Mouse (Mus musculus): ENCODE data around the gene Gm37419. TPM values are rescaled to one million over a fixed set of nuclear protein-coding genes. Genes with fewer than 3 reads are reported as not detected.

Gm37419 gene
- polyA plus RNA-seq, 1 experiment from 2014 or later = not detected

GRCm38 (mm10) chr16:24009891-24010290, 21.6 kb downstream of the Gm37419 start:
- Histone ChIP-seq H3K27ac (no peak overlapping the region), H3K27me3 (no peaks in the 10 kb centered on the region), H3K4me3 (no peak overlapping the region), H3K4me1 (no peaks in the 10 kb centered on the region), H3K9me3 (no peaks in the 10 kb centered on the region), H3K9ac (no peak overlapping the region), H3K36me3 (no peaks in the 10 kb centered on the region), H3K4me2 (no peak overlapping the region)
- ATAC-seq (ENCODE audit: insufficient number of reproducible peaks, insufficient read depth, low FRiP score, low TSS enrichment, low read depth) = no peak
- WGBS = 91% methylated on average over 2 of the region's 2 CpGs

GRCm38 (mm10) chr16:24011306-24011705, 23.0 kb downstream of the Gm37419 start:
- Histone ChIP-seq H3K4me2 (no peak overlapping the region), H3K4me1 (no peaks in the 10 kb centered on the region), H3K9me3 (no peaks in the 10 kb centered on the region), H3K9ac (no peak overlapping the region), H3K27ac (no peak overlapping the region), H3K4me3 (no peak overlapping the region), H3K27me3 (no peaks in the 10 kb centered on the region), H3K36me3 (no peaks in the 10 kb centered on the region)
- ATAC-seq (ENCODE audit: insufficient number of reproducible peaks, insufficient read depth, low FRiP score, low TSS enrichment, low read depth) = no peak
- WGBS = 84% methylated on average over 3 of the region's 3 CpGs

- Histone ChIP-seq H3K27me3 (no peaks in the 10 kb centered on the region), H3K9me3 (no peaks in the 10 kb centered on the region), H3K9ac (no peak overlapping the region), H3K27ac (no peak overlapping the region), H3K4me3 (no peak overlapping the region), H3K36me3 (no peaks in the 10 kb centered on the region), H3K4me1 (no peaks in the 10 kb centered on the region), H3K4me2 (no peak overlapping the region)
- WGBS = 54% methylated on average over 3 of the region's 3 CpGs
- ATAC-seq (ENCODE audit: insufficient number of reproducible peaks, insufficient read depth, low FRiP score, low TSS enrichment, low read depth) = no peak
These were observed 23.8 kb downstream of the Gm37419 start for GRCm38 (mm10) chr16:24012066-24012465.

- no peaks in the 10 kb centered on the region for H3K9me3 ChIP-seq
- no peaks in the 10 kb centered on the region for H3K36me3 ChIP-seq
- no peak overlapping the region for H3K4me3 ChIP-seq
- H3K27me3 ChIP-seq = no peaks in the 10 kb centered on the region
- ATAC-seq (ENCODE audit: insufficient number of reproducible peaks, insufficient read depth, low FRiP score, low TSS enrichment, low read depth) = no peak
- no peak overlapping the region for H3K9ac ChIP-seq
- WGBS = 81% methylated on average over 3 of the region's 3 CpGs
- no peaks in the 10 kb centered on the region for H3K4me1 ChIP-seq
- H3K4me2 ChIP-seq = no peak overlapping the region
- no peak overlapping the region for H3K27ac ChIP-seq
These were observed 26.1 kb downstream of the Gm37419 start for GRCm38 (mm10) chr16:24014378-24014777.

- Histone ChIP-seq H3K9ac (no peak overlapping the region), H3K4me2 (no peak overlapping the region), H3K9me3 (no peaks in the 10 kb centered on the region), H3K27ac (no peak overlapping the region), H3K36me3 (no peaks in the 10 kb centered on the region), H3K4me1 (no peaks in the 10 kb centered on the region), H3K27me3 (no peaks in the 10 kb centered on the region), H3K4me3 (no peak overlapping the region)
- ATAC-seq (ENCODE audit: insufficient number of reproducible peaks, insufficient read depth, low FRiP score, low TSS enrichment, low read depth) = no peak
- 58% methylated on average over 6 of the region's 6 CpGs for WGBS
These were observed 28.0 kb downstream of the Gm37419 start for GRCm38 (mm10) chr16:24016273-24016672.

- H3K27ac ChIP-seq = no peak overlapping the region
- no peaks in the 10 kb centered on the region for H3K36me3 ChIP-seq
- WGBS = 72% methylated on average over 5 of the region's 5 CpGs
- H3K4me3 ChIP-seq = no peak overlapping the region
- no peaks in the 10 kb centered on the region for H3K4me1 ChIP-seq
- H3K4me2 ChIP-seq = no peak overlapping the region
- H3K27me3 ChIP-seq = no peaks in the 10 kb centered on the region
- ATAC-seq (ENCODE audit: insufficient number of reproducible peaks, insufficient read depth, low FRiP score, low TSS enrichment, low read depth) = no peak
- no peaks in the 10 kb centered on the region for H3K9me3 ChIP-seq
- no peak overlapping the region for H3K9ac ChIP-seq
These were observed 28.5 kb downstream of the Gm37419 start for GRCm38 (mm10) chr16:24016742-24017141.

GRCm38 (mm10) chr16:24021722-24022121, 33.4 kb downstream of the Gm37419 start:
- WGBS = 64% methylated on average over 1 of the region's 1 CpGs
- ATAC-seq (ENCODE audit: insufficient number of reproducible peaks, insufficient read depth, low FRiP score, low TSS enrichment, low read depth) = no peak

GRCm38 (mm10) chr16:24022605-24023004, 34.3 kb downstream of the Gm37419 start:
- H3K9ac ChIP-seq = no peak overlapping the region
- H3K4me2 ChIP-seq = no peak overlapping the region

More at GRCm38 (mm10) chr16:24021722-24022121, 33.4 kb downstream of the Gm37419 start:
- H3K4me1 ChIP-seq = no peaks in the 10 kb centered on the region
- H3K4me3 ChIP-seq = no peak overlapping the region
- H3K9me3 ChIP-seq = no peaks in the 10 kb centered on the region
- H3K9ac ChIP-seq = no peak overlapping the region
- H3K36me3 ChIP-seq = no peaks in the 10 kb centered on the region
- H3K4me2 ChIP-seq = no peak overlapping the region
- no peaks in the 10 kb centered on the region for H3K27me3 ChIP-seq
- H3K27ac ChIP-seq = no peak overlapping the region

GRCm38 (mm10) chr16:24025442-24025841, 37.2 kb downstream of the Gm37419 start:
- H3K9me3 ChIP-seq = no peaks in the 10 kb centered on the region
- no peak overlapping the region for H3K27ac ChIP-seq
- no peaks in the 10 kb centered on the region for H3K27me3 ChIP-seq
- no peak overlapping the region for H3K4me2 ChIP-seq
- ATAC-seq (ENCODE audit: insufficient number of reproducible peaks, insufficient read depth, low FRiP score, low TSS enrichment, low read depth) = no peak
- no peak overlapping the region for H3K9ac ChIP-seq
- H3K36me3 ChIP-seq = no peaks in the 10 kb centered on the region
- 77% methylated on average over 7 of the region's 7 CpGs for WGBS
- H3K4me1 ChIP-seq = no peaks in the 10 kb centered on the region
- H3K4me3 ChIP-seq = no peak overlapping the region

More at GRCm38 (mm10) chr16:24022605-24023004, 34.3 kb downstream of the Gm37419 start:
- no peak overlapping the region for H3K4me3 ChIP-seq
- no peak for ATAC-seq (ENCODE audit: insufficient number of reproducible peaks, insufficient read depth, low FRiP score, low TSS enrichment, low read depth)
- H3K27me3 ChIP-seq = no peaks in the 10 kb centered on the region
- no peak overlapping the region for H3K27ac ChIP-seq
- 77% methylated on average over 4 of the region's 4 CpGs for WGBS
- H3K9me3 ChIP-seq = no peaks in the 10 kb centered on the region
- no peaks in the 10 kb centered on the region for H3K4me1 ChIP-seq
- no peaks in the 10 kb centered on the region for H3K36me3 ChIP-seq

GRCm38 (mm10) chr16:24029965-24030672, 41.8 kb downstream of the Gm37419 start:
- no peak overlapping the region for H3K4me2 ChIP-seq
- no peak overlapping the region for H3K27ac ChIP-seq
- H3K4me3 ChIP-seq = no peak overlapping the region
- no peaks in the 10 kb centered on the region for H3K4me1 ChIP-seq
- 77% methylated on average over 2 of the region's 2 CpGs for WGBS
- H3K9ac ChIP-seq = no peak overlapping the region
- no peaks in the 10 kb centered on the region for H3K27me3 ChIP-seq
- no peaks in the 10 kb centered on the region for H3K9me3 ChIP-seq
- no peak for ATAC-seq (ENCODE audit: insufficient number of reproducible peaks, insufficient read depth, low FRiP score, low TSS enrichment, low read depth)
- H3K36me3 ChIP-seq = no peaks in the 10 kb centered on the region

GRCm38 (mm10) chr16:24033259-24033658, 45.0 kb downstream of the Gm37419 start:
- Histone ChIP-seq H3K9ac (no peak overlapping the region), H3K9me3 (no peaks in the 10 kb centered on the region), H3K4me2 (no peak overlapping the region), H3K27me3 (no peaks in the 10 kb centered on the region), H3K36me3 (no peaks in the 10 kb centered on the region), H3K4me3 (no peak overlapping the region), H3K4me1 (no peaks in the 10 kb centered on the region), H3K27ac (no peak overlapping the region)
- no peak for ATAC-seq (ENCODE audit: insufficient number of reproducible peaks, insufficient read depth, low FRiP score, low TSS enrichment, low read depth)
- 89% methylated on average over 5 of the region's 5 CpGs for WGBS

- Histone ChIP-seq H3K9me3 (no peaks in the 10 kb centered on the region), H3K9ac (no peak overlapping the region), H3K4me1 (no peaks in the 10 kb centered on the region), H3K27me3 (no peaks in the 10 kb centered on the region), H3K4me2 (no peak overlapping the region), H3K36me3 (no peaks in the 10 kb centered on the region), H3K27ac (no peak overlapping the region), H3K4me3 (no peak overlapping the region)
- 56% methylated on average over 2 of the region's 2 CpGs for WGBS
- no peak for ATAC-seq (ENCODE audit: insufficient number of reproducible peaks, insufficient read depth, low FRiP score, low TSS enrichment, low read depth)
These were observed 46.2 kb downstream of the Gm37419 start for GRCm38 (mm10) chr16:24034450-24034849.
